ENCODE assay signal across 8 mouse cellular contexts in the genomic region with DNA sequence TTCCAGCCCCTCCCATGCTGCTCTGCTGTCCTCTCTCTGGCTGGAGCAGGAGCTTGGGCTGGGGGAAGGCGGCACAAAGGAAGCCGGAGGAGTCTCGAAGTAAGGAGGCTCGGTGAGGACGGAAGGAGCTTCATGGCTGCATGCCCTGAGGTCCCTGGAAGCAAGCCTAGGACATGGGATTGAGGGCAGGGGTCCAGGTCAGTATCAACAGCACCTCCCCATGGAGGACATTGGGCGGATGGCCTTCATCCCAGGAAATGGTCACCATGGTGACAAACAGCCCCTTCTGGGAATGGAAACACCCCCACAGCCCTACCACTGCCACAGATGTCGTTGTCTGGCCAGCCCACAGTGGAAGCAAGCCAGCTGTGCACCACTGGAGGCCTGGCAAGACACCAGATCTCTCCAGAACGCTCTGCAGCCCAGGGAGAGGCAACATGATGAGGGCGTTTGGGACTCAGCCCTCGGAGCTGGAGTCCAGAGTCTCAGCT. TPM values are rescaled to one million over a fixed set of nuclear protein-coding genes. Genes with fewer than 3 reads are reported as not detected.
DNase-seq lines count a peak whose midpoint lies in the region; ATAC-seq lines count a peak whose summit lies in the region.

No protein-coding gene starts in this region.

- H3K4me1 ChIP-seq in kidney, embryonic 14.5 days (ENCODE audit: control insufficient read depth, insufficient read depth, low read length) = peaks cover 46% of the 10 kb centered on the region
- H3K4me1 ChIP-seq in limb, embryonic 12.5 days (replicated peaks) = peaks cover 66% of the 10 kb centered on the region
- H3K4me1 ChIP-seq in neural tube, embryonic 15.5 days = peaks cover 31% of the 10 kb centered on the region

- DNase-seq in cerebellum, adult 11 months = peak; percentile 23
- no peak for DNase-seq in cerebellum, adult 9-10 months
- DNase-seq in cerebellum, postnatal 4 days (ENCODE audit: low spot score in 2 of 2) = peak; percentile 48 to 76
- DNase-seq in heart, adult 8-10 months (ENCODE audit: low spot score) = peak; percentile 96
- DNase-seq in retina, embryonic 14.5 days (ENCODE audit: low spot score) = no peak

- H3K9ac ChIP-seq in kidney, embryonic 14.5 days (ENCODE audit: low read depth, low read length) = no peak overlapping the region
- H3K9ac ChIP-seq in limb, embryonic 12.5 days (replicated peaks) = no peak overlapping the region
- no peak overlapping the region for H3K9ac ChIP-seq in neural tube, embryonic 15.5 days (replicated peaks)

- 18% methylated on average over 10 of the region's 10 CpGs for WGBS in kidney, embryonic 14.5 days
- WGBS in limb, embryonic 12.5 days = 18% methylated on average over 10 of the region's 10 CpGs
- 31% methylated on average over 10 of the region's 10 CpGs for WGBS in neural tube, embryonic 15.5 days

- ATAC-seq in kidney, embryonic 14.5 days (ENCODE audit: low FRiP score, low TSS enrichment) = peak; percentile 64
- ATAC-seq in limb, embryonic 12.5 days (ENCODE audit: insufficient number of reproducible peaks, insufficient read depth, low FRiP score, low TSS enrichment, low read depth) = no peak
- peak; percentile 43 for ATAC-seq in neural tube, embryonic 15.5 days (ENCODE audit: low FRiP score)

- no peak overlapping the region; the same call in 1 of the 2 replicates for H3K4me2 ChIP-seq in kidney, embryonic 14.5 days (replicated peaks; ENCODE audit: low read depth, low read length)
- H3K4me2 ChIP-seq in limb, embryonic 12.5 days = peak overlapping the region; percentile 16; the same call in 1 of the 2 replicates
- H3K4me2 ChIP-seq in neural tube, embryonic 15.5 days = no peak overlapping the region

- H3K4me3 ChIP-seq in kidney, embryonic 14.5 days (ENCODE audit: low read length) = no peak overlapping the region
- no peak overlapping the region for H3K4me3 ChIP-seq in limb, embryonic 12.5 days (replicated peaks)
- no peak overlapping the region for H3K4me3 ChIP-seq in neural tube, embryonic 15.5 days (replicated peaks)

- peak overlapping the region; percentile 93 for H3K27ac ChIP-seq in kidney, embryonic 14.5 days (ENCODE audit: low read depth, low read length)
- peak overlapping the region; percentile 96 for H3K27ac ChIP-seq in limb, embryonic 12.5 days
- H3K27ac ChIP-seq in neural tube, embryonic 15.5 days (replicated peaks) = peak overlapping the region; percentile 54

- H3K27me3 ChIP-seq in kidney, embryonic 14.5 days (ENCODE audit: control insufficient read depth, insufficient read depth, low read length) = no peaks in the 10 kb centered on the region
- H3K27me3 ChIP-seq in limb, embryonic 12.5 days = no peaks in the 10 kb centered on the region
- peaks cover 9% of the 10 kb centered on the region; the same call in 1 of the 2 replicates for H3K27me3 ChIP-seq in neural tube, embryonic 15.5 days (replicated peaks)

- H3K9me3 ChIP-seq in kidney, embryonic 14.5 days (ENCODE audit: control insufficient read depth, low read length) = no peaks in the 10 kb centered on the region
- no peaks in the 10 kb centered on the region for H3K9me3 ChIP-seq in limb, embryonic 12.5 days
- no peaks in the 10 kb centered on the region for H3K9me3 ChIP-seq in neural tube, embryonic 15.5 days (replicated peaks)

- no peaks in the 10 kb centered on the region for H3K36me3 ChIP-seq in kidney, embryonic 14.5 days (ENCODE audit: control insufficient read depth, insufficient read depth, low read length)
- H3K36me3 ChIP-seq in limb, embryonic 12.5 days = no peaks in the 10 kb centered on the region
- H3K36me3 ChIP-seq in neural tube, embryonic 15.5 days = no peaks in the 10 kb centered on the region

RNA-seq across cellular contexts. Expression of gene Ube2v1, which starts 37.4 kb away (rescaled TPM):
- total RNA-seq in heart, adult 8-10 months (2022) = 100 to 1,000 TPM; 120 to 152 (median 139) TPM
- polyA plus RNA-seq in kidney, embryonic 14.5 days (2014; fragmentation: Nextera tagmentation; extraction: Ambion mirVana) = 212 and 283 TPM in 2 replicates
- polyA plus RNA-seq in limb, embryonic 12.5 days (2016; fragmentation: Nextera tagmentation; extraction: Ambion mirVana) = 264 and 267 TPM in 2 replicates
- polyA plus RNA-seq in neural tube, embryonic 15.5 days (2015; fragmentation: Nextera tagmentation; extraction: Ambion mirVana) = 351 and 371 TPM in 2 replicates

RNA-seq across cellular contexts. Expression of gene Snai1, which starts 56.5 kb away (rescaled TPM):
- 1 to 10 TPM; 1.2 to 2.2 (median 1.4) TPM for total RNA-seq in heart, adult 8-10 months (2022)
- polyA plus RNA-seq in kidney, embryonic 14.5 days (2014; fragmentation: Nextera tagmentation; extraction: Ambion mirVana) = 40.4 and 40.8 TPM in 2 replicates
- polyA plus RNA-seq in limb, embryonic 12.5 days (2016; fragmentation: Nextera tagmentation; extraction: Ambion mirVana) = 69.0 and 82.0 TPM in 2 replicates
- polyA plus RNA-seq in neural tube, embryonic 15.5 days (2015; fragmentation: Nextera tagmentation; extraction: Ambion mirVana) = 6.3 and 8.6 TPM in 2 replicates

Comparison
In these comparisons a context has a peak if more than half of its experiments do, and no peak if none do; other contexts are left out.
1. DNase-seq: peak in cerebellum, adult 11 months (single experiment), cerebellum, postnatal 4 days (2 of 2) and heart, adult 8-10 months (single experiment); none in cerebellum, adult 9-10 months (single experiment) and retina, embryonic 14.5 days (single experiment).
2. Peak in every context shown above with its lines, with median percentiles within 50 percentile points of each other: H3K27ac ChIP-seq.